Mouse (Mus musculus) mammary gland, adult 2 months (tissue): ENCODE data around the gene Gm28374. TPM values are rescaled to one million over a fixed set of nuclear protein-coding genes. Genes with fewer than 3 reads are reported as not detected.

ENCODE experiments used
- polyA plus RNA-seq: library from polyadenylated mRNA; depleted of rRNA; stranded (reverse); fragments of >200 nt; gene quantifications from 2 replicates; pipeline ENCODE4 v1.2.3, GENCODE M21; 2012; ENCODE audit warnings: low replicate concordance; rRNA removed

The Gm28374 gene
- 0.51 TPM in 1 of 2 replicates, not detected in the other for polyA plus RNA-seq

GRCm38 (mm10) chr19:6082156-6082555 is at the start of gene Gm28374:
Gene Gm28374 (minus strand): TSS chr19:6082256.

GRCm38 (mm10) chr19:6127760-6128341 is 45.8 kb upstream of the Gm28374 start, which contains the start of gene Snx15:
Gene Snx15 (minus strand): TSS chr19:6128304.

GRCm38 (mm10) chr19:6117986-6118676 is 36.1 kb upstream of the Gm28374 start, which contains the start of gene Sac3d1:
Gene Sac3d1 (minus strand): TSS chr19:6118650.

GRCm38 (mm10) chr19:6105586-6105985 is 23.5 kb upstream of the Gm28374 start, which contains the start of gene Naaladl1:
Gene Naaladl1 (plus strand): TSS chr19:6105782.

GRCm38 (mm10) chr19:6094119-6094518 is 12.1 kb upstream of the Gm28374 start, which contains the start of gene AC131692.1:
Gene AC131692.1 (plus strand): TSS chr19:6094419.

GRCm38 (mm10) chr19:6084478-6085248 is 2.6 kb upstream of the Gm28374 start, which contains the start of the genes Zfpl1 and Cdca5:
Gene Zfpl1 (minus strand): TSS chr19:6084956.
Gene Cdca5 (plus strand): TSS chr19:6084983.

GRCm38 (mm10) chr19:6079983-6080480 is 2.0 kb downstream of the Gm28374 start, which contains the start of gene Tmem262:
Gene Tmem262 (plus strand): TSS chr19:6080033.

GRCm38 (mm10) chr19:6076564-6077393 is 5.3 kb downstream of the Gm28374 start, which contains the start of gene Vps51:
Gene Vps51 (minus strand): TSS chr19:6077231.

GRCm38 (mm10) chr19:6067724-6068415 is 14.2 kb downstream of the Gm28374 start, which contains the start of gene Tm7sf2:
Gene Tm7sf2 (minus strand): TSS chr19:6068373.

GRCm38 (mm10) chr19:6061021-6061533 is 21.0 kb downstream of the Gm28374 start, which contains the start of gene Znhit2:
Gene Znhit2 (plus strand): TSS chr19:6061192.

GRCm38 (mm10) chr19:6057313-6058096 is 24.6 kb downstream of the Gm28374 start, which contains the start of the genes Mrpl49 and Fau:
Gene Mrpl49 (minus strand): TSS chr19:6057785.
Gene Fau (plus strand): TSS chr19:6057844.

GRCm38 (mm10) chr19:6046294-6047153 is 35.5 kb downstream of the Gm28374 start, which contains the start of gene Syvn1:
Gene Syvn1 (plus strand): TSS chr19:6046576.

Other genes starting within 250 kb of the Gm28374 start
- 32.4 and 48.8 TPM in 2 replicates for gene Frmd8, start 207.0 kb downstream of the Gm28374 start, polyA plus RNA-seq
- 37.0 and 41.5 TPM in 2 replicates for gene Slc25a45, start 204.4 kb downstream of the Gm28374 start, polyA plus RNA-seq
- gene Tigd3, start 188.1 kb downstream of the Gm28374 start, polyA plus RNA-seq, result 0.32 and 0.38 TPM in 2 replicates
- gene Dpf2, start 169.2 kb downstream of the Gm28374 start, polyA plus RNA-seq, result 74.6 and 123 TPM in 2 replicates
- gene Cdc42ep2, start 157.4 kb downstream of the Gm28374 start, polyA plus RNA-seq, result 13.5 and 26.4 TPM in 2 replicates
- 40.1 and 53.8 TPM in 2 replicates for gene Pola2, start 118.1 kb downstream of the Gm28374 start, polyA plus RNA-seq
- gene Slc22a20, start 96.1 kb downstream of the Gm28374 start, polyA plus RNA-seq, result not detected in 2 replicates
- gene Capn1, start 66.4 kb downstream of the Gm28374 start, polyA plus RNA-seq, result 64.2 and 65.9 TPM in 2 replicates
- 54.9 and 85.1 TPM in 2 replicates for gene Syvn1, start 35.7 kb downstream of the Gm28374 start, polyA plus RNA-seq
- 14.1 and 24.4 TPM in 2 replicates for gene Mrpl49, start 24.5 kb downstream of the Gm28374 start, polyA plus RNA-seq
- 1,145 and 2,495 TPM in 2 replicates for gene Fau, start 24.4 kb downstream of the Gm28374 start, polyA plus RNA-seq
- gene Znhit2, start 21.1 kb downstream of the Gm28374 start, polyA plus RNA-seq, result 40.9 and 104 TPM in 2 replicates
- 37.7 and 55.5 TPM in 2 replicates for gene Tm7sf2, start 13.9 kb downstream of the Gm28374 start, polyA plus RNA-seq
- 71.5 and 79.3 TPM in 2 replicates for gene Vps51, start 5.0 kb downstream of the Gm28374 start, polyA plus RNA-seq
- 0.68 TPM in 1 of 2 replicates, not detected in the other for gene Tmem262, start 2.2 kb downstream of the Gm28374 start, polyA plus RNA-seq
- 101 and 107 TPM in 2 replicates for gene Zfpl1, start 2.7 kb upstream of the Gm28374 start, polyA plus RNA-seq
- gene Cdca5, start 2.7 kb upstream of the Gm28374 start, polyA plus RNA-seq, result 0.92 and 0.93 TPM in 2 replicates
- not detected in 2 replicates for gene AC131692.1, start 12.2 kb upstream of the Gm28374 start, polyA plus RNA-seq
- gene Naaladl1, start 23.5 kb upstream of the Gm28374 start, polyA plus RNA-seq, result 0.19 and 0.37 TPM in 2 replicates
- 22.6 and 60.4 TPM in 2 replicates for gene Sac3d1, start 36.4 kb upstream of the Gm28374 start, polyA plus RNA-seq
- gene Snx15, start 46.0 kb upstream of the Gm28374 start, polyA plus RNA-seq, result 37.7 and 57.2 TPM in 2 replicates
- gene Batf2, start 58.7 kb upstream of the Gm28374 start, polyA plus RNA-seq, result 7.9 and 11.2 TPM in 2 replicates
- gene Arl2, start 59.3 kb upstream of the Gm28374 start, polyA plus RNA-seq, result 175 and 200 TPM in 2 replicates
- 0.11 TPM in 1 of 2 replicates, not detected in the other for gene Majin, start 102.1 kb upstream of the Gm28374 start, polyA plus RNA-seq
- gene Gpha2, start 144.1 kb upstream of the Gm28374 start, polyA plus RNA-seq, result 0.78 and 1.8 TPM in 2 replicates
- 76.3 and 129 TPM in 2 replicates for gene Ppp2r5b, start 153.6 kb upstream of the Gm28374 start, polyA plus RNA-seq
- gene Atg2a, start 159.4 kb upstream of the Gm28374 start, polyA plus RNA-seq, result 50.4 and 85.0 TPM in 2 replicates
- gene Ehd1, start 194.5 kb upstream of the Gm28374 start, polyA plus RNA-seq, result 203 and 545 TPM in 2 replicates
- gene Cdc42bpg, start 224.2 kb upstream of the Gm28374 start, polyA plus RNA-seq, result 10.9 and 19.0 TPM in 2 replicates